In the genomic region with DNA sequence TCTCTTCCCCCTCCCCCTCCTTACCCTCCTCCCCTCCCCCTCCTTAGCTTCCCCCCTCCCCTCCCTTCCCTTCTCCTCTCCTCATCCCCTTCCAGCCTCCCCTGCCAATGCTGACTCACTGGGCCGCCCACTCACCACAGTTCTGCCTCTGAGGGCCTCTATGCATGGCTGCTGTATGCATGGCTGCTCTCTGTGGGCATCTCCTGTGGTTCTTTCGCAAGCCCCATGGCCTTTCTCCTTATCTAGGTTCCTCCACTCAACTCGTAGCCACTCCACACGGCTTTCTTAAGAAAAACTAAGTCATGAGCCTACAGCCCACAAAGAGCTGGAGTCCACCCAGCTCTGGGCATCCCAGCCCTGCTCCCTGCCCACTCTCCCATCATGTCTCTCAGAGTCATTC, we compare ENCODE assay signal across 12 mouse cellular contexts.
A peak's percentile ranks its signal among the peaks of the same experiment; 100 is the strongest.
DNase-seq lines count a peak whose midpoint lies in the region; ATAC-seq and TF ChIP-seq lines count a peak whose summit lies in the region.
"Had no signal": no experiment of that assay in that cellular context is flagged by ENCODE, and none has a peak within 500 bp of the region (broad histone marks: within the 10 kb centered on the region; RNA-seq: fewer than 3 reads in every experiment).

No protein-coding gene starts in this region.

- H3K4me3 ChIP-seq in kidney, embryonic 16.5 days (ENCODE audit: low read length) = no peak overlapping the region
- no peak overlapping the region for H3K4me3 ChIP-seq in cerebellum, adult 2 months (replicated peaks; ENCODE audit: insufficient read depth, low read depth, low read length)
- H3K4me3 ChIP-seq: midbrain, embryonic 10.5 days; neural tube, embryonic 12.5 days had no signal

- no peaks in the 10 kb centered on the region for H3K9me3 ChIP-seq in kidney, embryonic 16.5 days (ENCODE audit: low read length)
- H3K9me3 ChIP-seq: midbrain, embryonic 10.5 days; neural tube, embryonic 12.5 days had no signal

- H3K36me3 ChIP-seq in kidney, embryonic 16.5 days (ENCODE audit: insufficient read depth, low read length) = no peaks in the 10 kb centered on the region
- H3K36me3 ChIP-seq: midbrain, embryonic 10.5 days; neural tube, embryonic 12.5 days had no signal

- no peak overlapping the region for H3K27ac ChIP-seq in kidney, embryonic 16.5 days (ENCODE audit: low read length)
- H3K27ac ChIP-seq in cerebellum, adult 2 months (ENCODE audit: insufficient read depth, low read length) = no peak overlapping the region
- H3K27ac ChIP-seq: midbrain, embryonic 10.5 days; neural tube, embryonic 12.5 days had no signal

- peaks cover 3% of the 10 kb centered on the region; the same call in 1 of the 2 replicates for H3K4me1 ChIP-seq in kidney, embryonic 16.5 days (ENCODE audit: insufficient read depth, low read length)
- no peaks in the 10 kb centered on the region for H3K4me1 ChIP-seq in cerebellum, adult 2 months (ENCODE audit: control insufficient read depth, insufficient read depth, low read length)

- WGBS in kidney, embryonic 16.5 days = 66% methylated on average over 4 of the region's 4 CpGs
- 87% methylated on average over 4 of the region's 4 CpGs for WGBS in cerebellum, adult 2 months

- no peak overlapping the region for H3K9ac ChIP-seq in kidney, embryonic 16.5 days (replicated peaks; ENCODE audit: low read length)
- H3K9ac ChIP-seq: neural tube, embryonic 12.5 days had no signal

- H3K4me2 ChIP-seq in kidney, embryonic 16.5 days (replicated peaks; ENCODE audit: low read depth, low read length) = no peak overlapping the region
- H3K4me2 ChIP-seq: neural tube, embryonic 12.5 days had no signal

- ATAC-seq in frontal cortex, adult (ENCODE audit: low TSS enrichment) = peak; percentile 86; the same call in 1 of the 2 replicates
- ATAC-seq in kidney, embryonic 16.5 days (ENCODE audit: low FRiP score, low TSS enrichment) = no peak

- TF ChIP-seq CTCF in cerebellum, adult 2 months (IDR thresholded peaks at IDR 0.05; ENCODE audit: borderline replicate concordance, insufficient read depth, low read depth, low read length) = no peak

- no peaks in the 10 kb centered on the region for H3K27me3 ChIP-seq in kidney, embryonic 16.5 days (ENCODE audit: insufficient read depth, low read length)
- no peaks in the 10 kb centered on the region for H3K27me3 ChIP-seq in cerebellum, adult 2 months (ENCODE audit: control insufficient read depth, insufficient read depth, low read length)
- H3K27me3 ChIP-seq: neural tube, embryonic 12.5 days had no signal

- TF ChIP-seq POLR2A in cerebellum, adult 2 months (IDR thresholded peaks at IDR 0.05; ENCODE audit: borderline replicate concordance, insufficient read depth, low read length) = no peak

- no peak for DNase-seq in frontal cortex, postnatal 10 days (ENCODE audit: low spot score in 2 of 2)
- peak; percentile 24 for DNase-seq in thymus, postnatal 4 days
- no peak for DNase-seq in thymus, postnatal 10 days (ENCODE audit: low spot score in 2 of 2)
- DNase-seq in lung, postnatal 10 days = peak; percentile 9
- peak; percentile 28 for DNase-seq in telencephalon, adult 2 months (ENCODE audit: low read depth, low spot score)
- DNase-seq in cerebellum, adult 2 months = no peak
- DNase-seq: heart, adult 11 months; thymus, adult 18-20 months had no signal

Comparison
In these comparisons a context has a peak if more than half of its experiments do, and no peak if none do; other contexts are left out.
1. DNase-seq: peak in thymus, postnatal 4 days (single experiment), lung, postnatal 10 days (single experiment) and telencephalon, adult 2 months (single experiment); none in frontal cortex, postnatal 10 days (0 of 2), thymus, postnatal 10 days (0 of 2) and cerebellum, adult 2 months (0 of 2).